Mouse (Mus musculus): Measurements from ENCODE around the gene Piezo1. TPM values are rescaled to one million over a fixed set of nuclear protein-coding genes. Genes with fewer than 3 reads are reported as not detected.

The Piezo1 gene
- polyA plus RNA-seq, 1 experiment = 192 TPM

GRCm38 (mm10) chr8:122548891-122549439 lies 2.2 kb downstream of the Piezo1 start:
- Histone ChIP-seq H3K4me3 (replicated peaks; ENCODE audit: extremely low read depth, low read depth, low read length) (no peak overlapping the region), H3K4me1 (ENCODE audit: control insufficient read depth, insufficient read depth, low read length) (peaks cover 32% of the 10 kb centered on the region)
- TF ChIP-seq CTCF (IDR thresholded peaks at IDR 0.05; ENCODE audit: insufficient read depth, low read length) = no peak
- TF ChIP-seq POLR2A (IDR thresholded peaks at IDR 0.05; ENCODE audit: borderline replicate concordance, extremely low read depth, low read depth, low read length) = no peak
- 47% methylated on average over 3 of the region's 3 CpGs for WGBS
- no peak for DNase-seq

GRCm38 (mm10) chr8:122548331-122548730 lies 2.8 kb downstream of the Piezo1 start:
- WGBS = 37% methylated on average over 13 of the region's 13 CpGs
- no peak for DNase-seq
- no peak overlapping the region for H3K4me3 ChIP-seq (replicated peaks; ENCODE audit: extremely low read depth, low read depth, low read length)

GRCm38 (mm10) chr8:122547815-122548214 lies 3.3 kb downstream of the Piezo1 start:
- 28% methylated on average over 5 of the region's 5 CpGs for WGBS
- TF ChIP-seq POLR2A (IDR thresholded peaks at IDR 0.05; ENCODE audit: borderline replicate concordance, extremely low read depth, low read depth, low read length) (0 out of 2 replicates have a peak, but pooled peaks have one; percentile 16), CTCF (IDR thresholded peaks at IDR 0.05; ENCODE audit: insufficient read depth, low read length) (no peak)
- H3K4me1 ChIP-seq (ENCODE audit: control insufficient read depth, insufficient read depth, low read length) = peaks cover 32% of the 10 kb centered on the region
- no peak overlapping the region for H3K4me3 ChIP-seq (replicated peaks; ENCODE audit: extremely low read depth, low read depth, low read length)
- DNase-seq = no peak

More at GRCm38 (mm10) chr8:122548331-122548730, 2.8 kb downstream of the Piezo1 start:
- TF ChIP-seq POLR2A (IDR thresholded peaks at IDR 0.05; ENCODE audit: borderline replicate concordance, extremely low read depth, low read depth, low read length) (no peak), CTCF (IDR thresholded peaks at IDR 0.05; ENCODE audit: insufficient read depth, low read length) (no peak)
- H3K4me1 ChIP-seq (ENCODE audit: control insufficient read depth, insufficient read depth, low read length) = peaks cover 32% of the 10 kb centered on the region

- DNase-seq = peak; percentile 66
- no peak overlapping the region for H3K4me3 ChIP-seq (replicated peaks; ENCODE audit: extremely low read depth, low read depth, low read length)
- peaks cover 32% of the 10 kb centered on the region for H3K4me1 ChIP-seq (ENCODE audit: control insufficient read depth, insufficient read depth, low read length)
- 19% methylated on average over 24 of the region's 24 CpGs for WGBS
- TF ChIP-seq POLR2A (IDR thresholded peaks at IDR 0.05; ENCODE audit: borderline replicate concordance, extremely low read depth, low read depth, low read length) (no peak), CTCF (IDR thresholded peaks at IDR 0.05; ENCODE audit: insufficient read depth, low read length) (no peak)
Observed at GRCm38 (mm10) chr8:122546811-122547453, 4.2 kb downstream of the Piezo1 start.

GRCm38 (mm10) chr8:122546066-122546755 lies 4.9 kb downstream of the Piezo1 start:
- 62% methylated on average over 6 of the region's 7 CpGs for WGBS
- DNase-seq = peak; percentile 49
- no peak for TF ChIP-seq CTCF (IDR thresholded peaks at IDR 0.05; ENCODE audit: insufficient read depth, low read length)
- no peak for TF ChIP-seq POLR2A (IDR thresholded peaks at IDR 0.05; ENCODE audit: borderline replicate concordance, extremely low read depth, low read depth, low read length)
- H3K4me3 ChIP-seq (replicated peaks; ENCODE audit: extremely low read depth, low read depth, low read length) = no peak overlapping the region
- H3K4me1 ChIP-seq (ENCODE audit: control insufficient read depth, insufficient read depth, low read length) = peaks cover 32% of the 10 kb centered on the region

GRCm38 (mm10) chr8:122544138-122544537 lies 7.0 kb downstream of the Piezo1 start:
- no peak for DNase-seq
- no peak overlapping the region for H3K4me3 ChIP-seq (replicated peaks; ENCODE audit: extremely low read depth, low read depth, low read length)
- H3K4me1 ChIP-seq (ENCODE audit: control insufficient read depth, insufficient read depth, low read length) = peaks cover 33% of the 10 kb centered on the region
- WGBS = 85% methylated on average over 8 of the region's 8 CpGs
- TF ChIP-seq POLR2A (IDR thresholded peaks at IDR 0.05; ENCODE audit: borderline replicate concordance, extremely low read depth, low read depth, low read length) = no peak
- TF ChIP-seq CTCF (IDR thresholded peaks at IDR 0.05; ENCODE audit: insufficient read depth, low read length) = no peak

- 72% methylated on average over 9 of the region's 9 CpGs for WGBS
- no peak for TF ChIP-seq CTCF (IDR thresholded peaks at IDR 0.05; ENCODE audit: insufficient read depth, low read length)
- no peak for TF ChIP-seq POLR2A (IDR thresholded peaks at IDR 0.05; ENCODE audit: borderline replicate concordance, extremely low read depth, low read depth, low read length)
- no peak for DNase-seq
- Histone ChIP-seq H3K4me1 (ENCODE audit: control insufficient read depth, insufficient read depth, low read length) (peaks cover 16% of the 10 kb centered on the region), H3K4me3 (replicated peaks; ENCODE audit: extremely low read depth, low read depth, low read length) (no peak overlapping the region)
Observed at GRCm38 (mm10) chr8:122538310-122539076, 12.6 kb downstream of the Piezo1 start.

GRCm38 (mm10) chr8:122537812-122538211 lies 13.3 kb downstream of the Piezo1 start:
- DNase-seq = no peak
- Histone ChIP-seq H3K4me3 (replicated peaks; ENCODE audit: extremely low read depth, low read depth, low read length) (no peak overlapping the region), H3K4me1 (ENCODE audit: control insufficient read depth, insufficient read depth, low read length) (peaks cover 18% of the 10 kb centered on the region)
- TF ChIP-seq POLR2A (IDR thresholded peaks at IDR 0.05; ENCODE audit: borderline replicate concordance, extremely low read depth, low read depth, low read length) = no peak
- TF ChIP-seq CTCF (IDR thresholded peaks at IDR 0.05; ENCODE audit: insufficient read depth, low read length) = no peak
- 32% methylated on average over 2 of the region's 2 CpGs for WGBS

- peak; percentile 85 for DNase-seq
- WGBS = 27% methylated on average over 6 of the region's 6 CpGs
- peaks cover 20% of the 10 kb centered on the region for H3K4me1 ChIP-seq (ENCODE audit: control insufficient read depth, insufficient read depth, low read length)
- TF ChIP-seq POLR2A (IDR thresholded peaks at IDR 0.05; ENCODE audit: borderline replicate concordance, extremely low read depth, low read depth, low read length) = 0 out of 2 replicates have a peak, but pooled peaks have one; percentile 18
- no peak for TF ChIP-seq CTCF (IDR thresholded peaks at IDR 0.05; ENCODE audit: insufficient read depth, low read length)
- H3K4me3 ChIP-seq (replicated peaks; ENCODE audit: extremely low read depth, low read depth, low read length) = no peak overlapping the region
Observed at GRCm38 (mm10) chr8:122537033-122537432, 14.1 kb downstream of the Piezo1 start.

All from lung, adult 2 months (tissue).